Mouse (Mus musculus): ENCODE data around the gene Ttc28. TPM values are rescaled to one million over a fixed set of nuclear protein-coding genes. Genes with fewer than 3 reads are reported as not detected.
"Not testable (repeated sequence)": the region's sequence is repeated elsewhere in the genome, so short reads cannot be mapped to it uniquely, and the experiment has no call there.

The Ttc28 gene
- polyA plus RNA-seq, 2 experiments, result 0.48 to 0.81 TPM

GRCm38 (mm10) chr5:110869242-110869669 lies 10.3 kb upstream of the Ttc28 start:
- no peak for DNase-seq (ENCODE audit: low read depth in 3 of 3, low spot score in 3 of 3)
- no peak for ATAC-seq (ENCODE audit: insufficient read depth)
- peaks cover 72% of the 10 kb centered on the region for H3K36me3 ChIP-seq (replicated peaks; ENCODE audit: control insufficient read depth, insufficient read depth, low read depth)
- H3K27me3 ChIP-seq (ENCODE audit: control insufficient read depth, insufficient read depth, low read length), result no peaks in the 10 kb centered on the region
- TF ChIP-seq EP300 (IDR thresholded peaks at IDR 0.05; ENCODE audit: low read depth) (no peak), CTCF (IDR thresholded peaks at IDR 0.05; ENCODE audit: low read depth) (no peak)
- no peaks in the 10 kb centered on the region for H3K4me1 ChIP-seq (replicated peaks; ENCODE audit: control insufficient read depth in 2 of 2, insufficient read depth in 2 of 2, low read length in 1 of 2)
- no peak overlapping the region for H3K4me3 ChIP-seq (ENCODE audit: insufficient read depth in 1 of 2, low read depth in 2 of 2, low read length in 2 of 2)
- no peak overlapping the region for H3K9ac ChIP-seq (replicated peaks)
- H3K9me3 ChIP-seq (ENCODE audit: control insufficient read depth, low read length), result no peaks in the 10 kb centered on the region
- no peak overlapping the region for H3K4me2 ChIP-seq (ENCODE audit: low read depth)
- 74% methylated on average over 8 of the region's 8 CpGs for WGBS (ENCODE audit: insufficient replicate concordance)
- no peak overlapping the region for H3K27ac ChIP-seq

GRCm38 (mm10) chr5:110873160-110873559 lies 6.4 kb upstream of the Ttc28 start:
- peaks cover 48% of the 10 kb centered on the region for H3K36me3 ChIP-seq (replicated peaks; ENCODE audit: control insufficient read depth, insufficient read depth, low read depth)
- no peak overlapping the region for H3K9ac ChIP-seq (replicated peaks)
- H3K27me3 ChIP-seq (ENCODE audit: control insufficient read depth, insufficient read depth, low read length), result no peaks in the 10 kb centered on the region
- H3K4me1 ChIP-seq (replicated peaks; ENCODE audit: control insufficient read depth in 2 of 2, insufficient read depth in 2 of 2, low read length in 1 of 2), result peaks cover 0 to 3% of the 10 kb centered on the region in 2 experiments; a peak in 1 of 4 replicates
- TF ChIP-seq EP300 (IDR thresholded peaks at IDR 0.05; ENCODE audit: low read depth) (no peak), CTCF (IDR thresholded peaks at IDR 0.05; ENCODE audit: low read depth) (no peak)
- H3K4me2 ChIP-seq (ENCODE audit: low read depth), result no peak overlapping the region
- DNase-seq (ENCODE audit: low read depth in 3 of 3, low spot score in 3 of 3) (no peak), ATAC-seq (ENCODE audit: insufficient read depth) (no peak)
- H3K27ac ChIP-seq, result no peak overlapping the region
- H3K4me3 ChIP-seq (ENCODE audit: insufficient read depth in 1 of 2, low read depth in 2 of 2, low read length in 2 of 2), result no peak overlapping the region
- WGBS (ENCODE audit: insufficient replicate concordance), result 88% methylated on average over 6 of the region's 6 CpGs
- H3K9me3 ChIP-seq (ENCODE audit: control insufficient read depth, low read length), result no peaks in the 10 kb centered on the region

GRCm38 (mm10) chr5:110874711-110875110 lies 4.9 kb upstream of the Ttc28 start:
- H3K27ac ChIP-seq, result no peak overlapping the region
- peaks cover 0 to 6% of the 10 kb centered on the region in 2 experiments; a peak in 1 of 4 replicates for H3K4me1 ChIP-seq (replicated peaks; ENCODE audit: control insufficient read depth in 2 of 2, insufficient read depth in 2 of 2, low read length in 1 of 2)
- peaks cover 39% of the 10 kb centered on the region for H3K36me3 ChIP-seq (replicated peaks; ENCODE audit: control insufficient read depth, insufficient read depth, low read depth)
- H3K9ac ChIP-seq (replicated peaks), result no peak overlapping the region
- H3K27me3 ChIP-seq (ENCODE audit: control insufficient read depth, insufficient read depth, low read length), result no peaks in the 10 kb centered on the region
- no peaks in the 10 kb centered on the region for H3K9me3 ChIP-seq (ENCODE audit: control insufficient read depth, low read length)
- DNase-seq (ENCODE audit: low read depth in 3 of 3, low spot score in 3 of 3) (no peak), ATAC-seq (ENCODE audit: insufficient read depth) (no peak)
- no peak overlapping the region for H3K4me2 ChIP-seq (ENCODE audit: low read depth)
- H3K4me3 ChIP-seq (ENCODE audit: insufficient read depth in 1 of 2, low read depth in 2 of 2, low read length in 2 of 2), result no peak overlapping the region
- TF ChIP-seq CTCF (IDR thresholded peaks at IDR 0.05; ENCODE audit: low read depth) (no peak), EP300 (IDR thresholded peaks at IDR 0.05; ENCODE audit: low read depth) (no peak)

GRCm38 (mm10) chr5:110875286-110875685 lies 4.3 kb upstream of the Ttc28 start:
- WGBS (ENCODE audit: insufficient replicate concordance), result 85% methylated on average over 1 of the region's 1 CpGs

GRCm38 (mm10) chr5:110877666-110878505 lies 1.7 kb upstream of the Ttc28 start:
- Histone ChIP-seq H3K27ac (no peak overlapping the region), H3K9me3 (ENCODE audit: control insufficient read depth, low read length) (no peaks in the 10 kb centered on the region), H3K9ac (replicated peaks) (no peak overlapping the region), H3K4me1 (replicated peaks; ENCODE audit: control insufficient read depth in 2 of 2, insufficient read depth in 2 of 2, low read length in 1 of 2) (peaks cover 0 to 6% of the 10 kb centered on the region in 2 experiments; a peak in 2 of 4 replicates), H3K27me3 (ENCODE audit: control insufficient read depth, insufficient read depth, low read length) (no peaks in the 10 kb centered on the region), H3K4me2 (ENCODE audit: low read depth) (no peak overlapping the region), H3K4me3 (ENCODE audit: insufficient read depth in 1 of 2, low read depth in 2 of 2, low read length in 2 of 2) (no peak overlapping the region), H3K36me3 (replicated peaks; ENCODE audit: control insufficient read depth, insufficient read depth, low read depth) (peaks cover 13% of the 10 kb centered on the region)
- TF ChIP-seq EP300 (IDR thresholded peaks at IDR 0.05; ENCODE audit: low read depth), result no peak
- no peak for TF ChIP-seq CTCF (IDR thresholded peaks at IDR 0.05; ENCODE audit: low read depth)
- no peak for ATAC-seq (ENCODE audit: insufficient read depth)
- no peak for DNase-seq (ENCODE audit: low read depth in 3 of 3, low spot score in 3 of 3)
- 81% methylated on average over 5 of the region's 5 CpGs for WGBS (ENCODE audit: insufficient replicate concordance)

More at GRCm38 (mm10) chr5:110875286-110875685, 4.3 kb upstream of the Ttc28 start:
- no peaks in the 10 kb centered on the region for H3K9me3 ChIP-seq (ENCODE audit: control insufficient read depth, low read length)
- DNase-seq (ENCODE audit: low read depth in 3 of 3, low spot score in 3 of 3) (no peak), ATAC-seq (ENCODE audit: insufficient read depth) (peak; percentile 21)
- no peak for TF ChIP-seq CTCF (IDR thresholded peaks at IDR 0.05; ENCODE audit: low read depth)
- H3K9ac ChIP-seq (replicated peaks), result no peak overlapping the region
- H3K27ac ChIP-seq, result no peak overlapping the region
- no peak overlapping the region for H3K4me3 ChIP-seq (ENCODE audit: insufficient read depth in 1 of 2, low read depth in 2 of 2, low read length in 2 of 2)
- H3K4me2 ChIP-seq (ENCODE audit: low read depth), result no peak overlapping the region
- peaks cover 0 to 6% of the 10 kb centered on the region in 2 experiments; a peak in 2 of 4 replicates for H3K4me1 ChIP-seq (replicated peaks; ENCODE audit: control insufficient read depth in 2 of 2, insufficient read depth in 2 of 2, low read length in 1 of 2)
- H3K27me3 ChIP-seq (ENCODE audit: control insufficient read depth, insufficient read depth, low read length), result no peaks in the 10 kb centered on the region
- H3K36me3 ChIP-seq (replicated peaks; ENCODE audit: control insufficient read depth, insufficient read depth, low read depth), result peaks cover 33% of the 10 kb centered on the region

GRCm38 (mm10) chr5:110878526-110878925 lies 1.1 kb upstream of the Ttc28 start:
- not testable (repeated sequence) for H3K4me1 ChIP-seq (replicated peaks; ENCODE audit: control insufficient read depth in 2 of 2, insufficient read depth in 2 of 2, low read length in 1 of 2); H3K4me2 ChIP-seq (ENCODE audit: low read depth); ATAC-seq (ENCODE audit: insufficient read depth); H3K27me3 ChIP-seq (ENCODE audit: control insufficient read depth, insufficient read depth, low read length); DNase-seq (ENCODE audit: low read depth in 3 of 3, low spot score in 3 of 3); H3K9ac ChIP-seq (replicated peaks); H3K4me3 ChIP-seq (ENCODE audit: insufficient read depth in 1 of 2, low read depth in 2 of 2, low read length in 2 of 2); H3K36me3 ChIP-seq (replicated peaks; ENCODE audit: control insufficient read depth, insufficient read depth, low read depth); H3K9me3 ChIP-seq (ENCODE audit: control insufficient read depth, low read length); H3K27ac ChIP-seq
- 84% methylated on average over 1 of the region's 1 CpGs for WGBS (ENCODE audit: insufficient replicate concordance)
